Mouse (Mus musculus) forebrain, embryonic 16.5 days (tissue): Measurements from ENCODE around the gene Pramef12. TPM values are rescaled to one million over a fixed set of nuclear protein-coding genes. Genes with fewer than 3 reads are reported as not detected.

ENCODE experiments used
- ATAC-seq: fragments of 200-750 bp; cut with Nextera tagmentation; 2 replicates; pipeline ENCODE4 v1.8.0; 2017; ENCODE audit warnings: mild to moderate bottlenecking, moderate library complexity
- H3K27ac ChIP-seq: fragments of 300-500 bp; sonication (generic); 2 replicates; pipeline ENCODE4 v1.5.1; 2014; ENCODE audit warnings: low read length, control low read depth
- H3K27me3 ChIP-seq: fragments of 300-500 bp; sonication (generic); replicated peaks from 2 replicates; pipeline ENCODE4 v1.6.1; 2014; ENCODE audit warnings: low read length; ENCODE audit not compliant: control insufficient read depth, insufficient read depth
- H3K36me3 ChIP-seq: fragments of 300-500 bp; sonication (generic); 2 replicates; pipeline ENCODE4 v1.6.1; 2014; ENCODE audit not compliant: control insufficient read depth, insufficient read depth
- H3K4me1 ChIP-seq: fragments of 300-500 bp; sonication (generic); replicated peaks from 2 replicates; pipeline ENCODE4 v1.6.1; 2014; ENCODE audit warnings: low read length; ENCODE audit not compliant: control insufficient read depth, insufficient read depth
- H3K4me2 ChIP-seq: fragments of 300-500 bp; sonication (generic); 2 replicates; pipeline ENCODE4 v1.6.1; 2014; ENCODE audit warnings: mild to moderate bottlenecking, low read length, control low read depth
- H3K4me3 ChIP-seq: fragments of 300-500 bp; sonication (generic); replicated peaks from 2 replicates; pipeline ENCODE4 v1.5.1; 2014; ENCODE audit warnings: mild to moderate bottlenecking, low read length, control low read depth
- H3K9ac ChIP-seq: fragments of 300-500 bp; sonication (generic); replicated peaks from 2 replicates; pipeline ENCODE4 v1.6.1; 2014; ENCODE audit warnings: low read depth, low read length, control low read depth
- H3K9me3 ChIP-seq: fragments of 300-500 bp; sonication (generic); 2 replicates; pipeline ENCODE4 v1.6.1; 2016; ENCODE audit warnings: low read length; ENCODE audit not compliant: control insufficient read depth
- WGBS: fragments of 180-500 bp; shearing (Covaris S2); extraction: QIAGEN DNeasy Blood & Tissue Kit; methylation state at CpG from one replicate; pipeline ENCODE4 v1.1.7; 2014; 5-methylcytosine and 5-hydroxymethylcytosine counted together
- polyA plus RNA-seq: library from polyadenylated mRNA; unstranded; fragments of >200 nt; fragmentation: Nextera tagmentation; extraction: Ambion mirVana; gene quantifications from 2 replicates; pipeline ENCODE4 v1.2.1, GENCODE M21; 2015

Gene Pramef12
- polyA plus RNA-seq, result not detected in 2 replicates

DNA sequence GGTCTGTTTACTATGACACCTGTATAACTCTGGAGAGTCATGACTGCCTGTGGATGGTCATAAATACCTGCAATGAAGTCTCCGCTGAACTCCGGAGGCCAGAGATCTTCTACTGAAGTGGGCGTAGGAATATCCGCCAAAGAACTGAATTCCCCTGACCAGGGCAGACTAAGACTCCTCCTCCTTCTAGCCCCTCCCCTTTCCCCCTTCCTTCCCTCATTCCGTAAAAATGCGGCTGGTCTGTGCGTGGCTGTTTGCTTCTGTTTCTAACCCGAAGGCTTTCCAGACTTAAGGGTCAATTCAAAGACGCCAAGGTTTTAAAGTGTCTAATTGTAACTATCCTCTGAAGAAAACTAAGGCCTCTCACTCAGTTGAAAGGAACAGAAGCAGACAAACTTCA, at the start of gene Pramef12:
Gene Pramef12, minus strand, starts transcription at position 175 of the 400 bp plus-strand sequence.
- WGBS, result 86% methylated on average over 9 of the region's 9 CpGs
- ATAC-seq, result no peak
- H3K9me3 ChIP-seq, result peaks cover 14% of the 10 kb centered on the region

DNA sequence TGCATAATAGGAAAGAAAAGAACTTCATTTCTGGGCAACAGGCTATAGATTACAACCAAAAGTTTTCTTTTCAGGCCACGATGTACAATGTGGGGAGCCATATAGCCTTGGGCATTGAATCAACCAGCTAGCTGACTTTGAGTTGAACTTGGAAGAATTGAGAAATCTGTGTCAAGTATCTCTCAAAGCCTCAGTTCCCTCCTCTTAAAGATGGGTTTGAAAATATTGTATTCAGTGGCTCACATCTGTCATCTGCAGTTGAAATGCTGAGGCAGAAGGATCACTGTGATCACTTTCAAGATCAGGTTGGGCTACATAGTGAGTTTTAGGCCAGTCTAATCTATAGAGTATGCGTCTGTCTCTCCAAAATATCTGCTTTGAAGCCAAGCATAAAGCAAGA, 45.0 kb upstream of the Pramef12 start, which contains the start of gene Gm9944:
Gene Gm9944, minus strand, starts transcription at position 101 of the 400 bp plus-strand sequence.
- H3K9ac ChIP-seq, result no peak within 1 kb of the TSS
- ATAC-seq, result no peak
- WGBS, result 70% methylated on average over 2 of the region's 2 CpGs

More for the DNA sequence above, at the start of gene Pramef12:
- Histone ChIP-seq H3K27me3 (no peaks in the 10 kb centered on the region), H3K4me1 (no peaks in the 10 kb centered on the region), H3K27ac (no peak within 1 kb of the TSS), H3K36me3 (no peaks in the 10 kb centered on the region), H3K4me3 (no peak within 1 kb of the TSS), H3K4me2 (no peak within 1 kb of the TSS), H3K9ac (no peak within 1 kb of the TSS)

DNA sequence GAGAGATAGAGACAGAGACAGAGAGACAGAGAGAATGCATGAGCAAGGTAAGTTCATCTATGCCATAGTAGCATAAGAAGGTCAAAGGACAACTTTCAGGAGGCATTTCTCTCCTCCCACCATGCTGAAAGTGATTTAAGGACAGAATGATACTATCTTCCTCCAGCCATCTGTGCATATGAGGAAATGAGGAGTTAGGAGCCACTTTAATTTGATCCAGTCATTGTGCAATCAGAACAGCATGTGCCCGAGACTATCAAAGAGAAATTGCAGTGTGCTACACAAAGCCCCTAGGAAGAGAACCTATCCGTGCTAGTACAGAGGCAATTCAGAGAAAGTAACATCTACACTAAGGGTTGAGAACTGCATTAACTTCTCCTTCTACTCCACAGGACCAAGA, 40.3 kb upstream of the Pramef12 start:
- H3K4me1 ChIP-seq, result no peaks in the 10 kb centered on the region
- H3K27me3 ChIP-seq, result no peaks in the 10 kb centered on the region

More for the DNA sequence above, 45.0 kb upstream of the Pramef12 start, which contains the start of gene Gm9944:
- peaks cover 21% of the 10 kb centered on the region for H3K9me3 ChIP-seq
- no peaks in the 10 kb centered on the region for H3K4me1 ChIP-seq
- H3K36me3 ChIP-seq, result no peaks in the 10 kb centered on the region
- no peak within 1 kb of the TSS for H3K27ac ChIP-seq
- H3K4me2 ChIP-seq, result no peak within 1 kb of the TSS
- H3K4me3 ChIP-seq, result no peak within 1 kb of the TSS
- H3K27me3 ChIP-seq, result no peaks in the 10 kb centered on the region

DNA sequence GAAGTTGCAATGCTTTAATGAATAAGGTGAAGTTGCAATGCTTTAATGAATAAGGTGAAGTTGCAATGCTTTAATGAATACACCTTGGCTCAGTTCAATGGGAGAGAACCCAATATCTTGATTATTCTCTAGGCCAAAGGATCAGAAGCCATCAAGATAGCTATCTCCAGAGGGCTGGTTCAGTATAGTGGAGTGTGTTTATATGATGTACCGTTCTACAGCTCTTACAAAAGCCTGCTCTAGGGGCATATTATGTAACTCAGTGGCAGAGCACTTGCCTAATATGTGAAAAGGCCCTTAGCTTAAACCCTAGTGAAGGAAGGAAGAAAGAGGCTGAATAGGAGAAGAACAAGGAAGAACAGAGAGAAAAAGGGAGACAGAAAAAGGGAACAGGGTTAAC, 33.3 kb upstream of the Pramef12 start:
- no peak overlapping the region for H3K4me3 ChIP-seq
- WGBS, result 79% methylated on average over 1 of the region's 1 CpGs
- no peak for ATAC-seq
- H3K9me3 ChIP-seq, result peaks cover 24% of the 10 kb centered on the region
- H3K9ac ChIP-seq, result no peak overlapping the region
- no peaks in the 10 kb centered on the region for H3K4me1 ChIP-seq
- H3K4me2 ChIP-seq, result no peak overlapping the region
- no peaks in the 10 kb centered on the region for H3K36me3 ChIP-seq
- no peaks in the 10 kb centered on the region for H3K27me3 ChIP-seq
- H3K27ac ChIP-seq, result no peak overlapping the region

More for the DNA sequence above, 40.3 kb upstream of the Pramef12 start:
- no peak overlapping the region for H3K9ac ChIP-seq
- H3K9me3 ChIP-seq, result peaks cover 8% of the 10 kb centered on the region; the same call in 1 of the 2 replicates
- ATAC-seq, result no peak
- no peak overlapping the region for H3K27ac ChIP-seq
- WGBS, result 84% methylated on average over 2 of the region's 2 CpGs
- H3K4me2 ChIP-seq, result no peak overlapping the region
- H3K4me3 ChIP-seq, result no peak overlapping the region
- no peaks in the 10 kb centered on the region for H3K36me3 ChIP-seq

DNA sequence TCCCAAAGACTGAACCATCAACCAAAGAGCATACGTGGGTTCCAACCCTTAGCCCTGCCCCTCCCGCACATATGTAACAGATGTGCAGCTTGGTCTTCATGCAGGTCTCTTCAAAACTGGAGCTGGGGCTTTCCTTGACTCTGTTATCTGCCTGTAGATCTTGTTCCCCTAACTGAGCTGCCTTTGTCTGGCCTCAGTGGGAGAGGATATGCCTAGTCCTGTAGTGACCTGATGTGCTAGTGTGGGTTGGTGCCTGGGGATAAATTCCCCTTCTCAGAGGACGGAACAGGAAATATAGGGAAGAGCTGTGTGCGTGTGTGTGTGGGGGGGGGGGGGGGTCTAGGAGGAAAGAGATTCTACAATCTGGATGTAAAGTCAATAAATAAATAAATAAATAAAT, 32.8 kb upstream of the Pramef12 start:
- H3K9me3 ChIP-seq, result peaks cover 24% of the 10 kb centered on the region
- no peak overlapping the region for H3K4me3 ChIP-seq
- no peak for ATAC-seq
- no peaks in the 10 kb centered on the region for H3K27me3 ChIP-seq
- no peaks in the 10 kb centered on the region for H3K4me1 ChIP-seq
- 91% methylated on average over 4 of the region's 4 CpGs for WGBS
- no peak overlapping the region for H3K4me2 ChIP-seq
- H3K27ac ChIP-seq, result no peak overlapping the region
- no peak overlapping the region for H3K9ac ChIP-seq
- H3K36me3 ChIP-seq, result no peaks in the 10 kb centered on the region

DNA sequence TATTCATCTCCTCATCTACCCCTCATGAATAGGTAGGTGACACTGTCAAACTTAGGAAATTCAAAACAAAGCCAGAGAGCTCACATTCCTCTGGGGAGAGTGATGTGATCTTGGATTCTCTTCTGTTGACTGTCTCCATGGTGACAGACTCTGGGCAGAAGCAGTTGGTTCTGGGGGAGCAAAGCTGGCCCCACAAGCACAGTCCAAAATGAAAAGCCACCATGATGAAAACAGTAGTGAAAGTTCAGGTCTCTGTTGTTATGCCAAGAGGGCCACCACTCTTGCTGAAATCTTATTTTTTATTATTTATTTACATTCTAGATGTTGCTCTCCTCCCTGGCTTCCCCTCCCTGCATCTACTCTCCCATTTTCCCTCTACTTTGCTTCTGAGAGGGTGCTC, 30.4 kb upstream of the Pramef12 start, which contains the start of gene 1700012P22Rik:
Gene 1700012P22Rik, minus strand, starts transcription at position 101 of the 400 bp plus-strand sequence.
- H3K9ac ChIP-seq, result no peak within 1 kb of the TSS
- H3K4me3 ChIP-seq, result no peak within 1 kb of the TSS
- ATAC-seq, result no peak
- peaks cover 19% of the 10 kb centered on the region for H3K9me3 ChIP-seq
- no peak within 1 kb of the TSS for H3K4me2 ChIP-seq
- no peaks in the 10 kb centered on the region for H3K27me3 ChIP-seq
- H3K36me3 ChIP-seq, result no peaks in the 10 kb centered on the region
- no peak within 1 kb of the TSS for H3K27ac ChIP-seq
- H3K4me1 ChIP-seq, result no peaks in the 10 kb centered on the region

DNA sequence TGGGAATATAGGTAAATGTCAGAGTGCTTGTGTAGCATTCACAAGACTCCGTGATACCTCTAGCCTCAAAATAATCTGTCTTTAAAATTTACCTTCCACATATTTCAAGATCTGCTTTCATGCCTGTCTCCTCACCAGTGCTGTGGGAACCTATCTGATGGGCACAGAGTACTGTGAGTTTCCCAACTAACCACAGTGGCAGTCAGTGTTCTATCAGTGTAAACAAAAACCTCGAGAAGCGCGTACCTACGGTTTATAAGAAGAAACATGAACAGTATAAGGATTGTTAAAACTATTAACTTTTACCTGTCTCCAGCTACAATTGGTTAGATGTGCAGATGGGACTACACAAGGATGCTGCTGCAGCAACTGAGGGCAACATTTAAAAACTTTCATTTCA, 25.0 kb upstream of the Pramef12 start:
- Histone ChIP-seq H3K9ac (no peak overlapping the region), H3K4me3 (no peak overlapping the region), H3K27me3 (no peaks in the 10 kb centered on the region), H3K4me2 (no peak overlapping the region), H3K27ac (no peak overlapping the region), H3K9me3 (peaks cover 5% of the 10 kb centered on the region; the same call in 1 of the 2 replicates), H3K4me1 (no peaks in the 10 kb centered on the region), H3K36me3 (no peaks in the 10 kb centered on the region)
- ATAC-seq, result no peak
- WGBS, result 91% methylated on average over 5 of the region's 5 CpGs

DNA sequence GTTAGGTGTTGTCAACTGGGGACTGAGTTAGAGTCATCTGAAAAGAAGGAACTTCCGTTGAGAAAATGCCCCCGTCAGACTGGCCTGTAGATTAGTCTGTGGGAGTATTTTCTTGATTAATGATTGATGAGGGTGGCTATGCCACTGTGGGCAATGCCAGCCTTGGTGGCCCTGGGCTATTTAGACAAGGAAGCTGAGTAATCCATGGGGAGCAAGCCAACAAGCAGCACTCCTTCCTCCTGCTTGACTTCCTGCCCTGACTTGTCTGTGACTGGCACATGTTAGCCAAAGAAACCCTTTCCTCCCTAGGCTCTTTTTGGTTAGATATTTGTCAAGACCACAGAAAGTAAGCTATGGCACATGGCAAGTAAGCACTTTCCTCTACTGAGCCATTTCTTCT, 22.5 kb upstream of the Pramef12 start:
- no peak for ATAC-seq
- no peak overlapping the region for H3K27ac ChIP-seq
- 89% methylated on average over 2 of the region's 2 CpGs for WGBS
- no peaks in the 10 kb centered on the region for H3K4me1 ChIP-seq
- H3K9me3 ChIP-seq, result peaks cover 2% of the 10 kb centered on the region; the same call in 1 of the 2 replicates
- no peak overlapping the region for H3K4me3 ChIP-seq
- no peaks in the 10 kb centered on the region for H3K36me3 ChIP-seq
- no peak overlapping the region for H3K4me2 ChIP-seq
- no peak overlapping the region for H3K9ac ChIP-seq
- H3K27me3 ChIP-seq, result no peaks in the 10 kb centered on the region

DNA sequence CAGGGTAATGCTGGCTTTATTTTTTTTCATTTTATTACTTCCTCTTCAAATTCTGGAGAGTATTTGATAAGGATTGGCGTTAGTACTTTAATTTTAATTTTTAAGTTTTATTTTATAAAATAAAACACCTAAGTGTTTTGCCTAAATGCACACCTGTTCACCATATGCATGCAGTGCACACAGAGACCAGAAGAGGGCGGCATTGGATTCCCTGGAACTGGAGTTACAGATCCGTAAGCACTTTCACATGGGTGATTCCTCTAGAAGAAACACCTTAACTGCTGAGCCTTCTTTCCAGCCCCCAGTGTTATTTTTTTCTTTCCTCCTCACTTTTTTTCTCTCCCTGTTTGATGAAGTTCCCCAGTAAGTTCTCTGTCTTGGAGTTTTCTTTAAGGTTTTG, 20.6 kb upstream of the Pramef12 start:
- H3K9ac ChIP-seq, result no peak overlapping the region
- ATAC-seq, result no peak
- no peaks in the 10 kb centered on the region for H3K36me3 ChIP-seq
- no peak overlapping the region for H3K27ac ChIP-seq
- H3K4me1 ChIP-seq, result no peaks in the 10 kb centered on the region
- no peaks in the 10 kb centered on the region for H3K27me3 ChIP-seq
- H3K4me2 ChIP-seq, result no peak overlapping the region
- H3K4me3 ChIP-seq, result no peak overlapping the region
- peaks cover 2% of the 10 kb centered on the region; the same call in 1 of the 2 replicates for H3K9me3 ChIP-seq
- WGBS, result 26% methylated on average over 3 of the region's 3 CpGs

DNA sequence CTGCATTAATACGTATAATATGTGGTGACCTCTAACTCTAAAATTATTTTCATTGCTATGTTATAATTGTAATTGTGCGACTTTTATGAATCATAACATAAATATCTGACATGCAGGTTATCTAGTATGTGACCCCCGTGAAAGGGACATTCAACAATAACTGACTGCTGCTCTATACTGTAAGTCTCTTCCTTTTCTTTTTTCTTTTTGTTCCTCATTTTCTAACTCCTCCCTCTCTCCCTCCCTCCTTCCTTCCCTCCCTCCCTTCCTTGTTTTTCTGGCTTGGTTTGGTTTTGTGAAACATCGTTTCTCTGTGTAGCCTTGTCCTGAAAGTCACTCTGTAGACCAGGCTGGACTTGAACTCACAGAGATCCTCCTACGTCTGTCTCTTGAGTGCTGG, 16.3 kb upstream of the Pramef12 start:
- no peak for ATAC-seq
- Histone ChIP-seq H3K36me3 (no peaks in the 10 kb centered on the region), H3K9me3 (peaks cover 15% of the 10 kb centered on the region), H3K27me3 (no peaks in the 10 kb centered on the region), H3K4me2 (no peak overlapping the region), H3K4me3 (no peak overlapping the region), H3K4me1 (no peaks in the 10 kb centered on the region), H3K27ac (no peak overlapping the region), H3K9ac (no peak overlapping the region)
- WGBS, result 87% methylated on average over 5 of the region's 5 CpGs
